Mouse (Mus musculus) cerebellum, adult 11-12 months (tissue): ENCODE measurements around the gene Csgalnact2.
A peak's percentile ranks its signal among the peaks of the same experiment; 100 is the strongest.

Source experiments
- DNase-seq: peaks from one replicate; pipeline ENCODE4 v3.0.0; 2022

Csgalnact2 gene

DNA sequence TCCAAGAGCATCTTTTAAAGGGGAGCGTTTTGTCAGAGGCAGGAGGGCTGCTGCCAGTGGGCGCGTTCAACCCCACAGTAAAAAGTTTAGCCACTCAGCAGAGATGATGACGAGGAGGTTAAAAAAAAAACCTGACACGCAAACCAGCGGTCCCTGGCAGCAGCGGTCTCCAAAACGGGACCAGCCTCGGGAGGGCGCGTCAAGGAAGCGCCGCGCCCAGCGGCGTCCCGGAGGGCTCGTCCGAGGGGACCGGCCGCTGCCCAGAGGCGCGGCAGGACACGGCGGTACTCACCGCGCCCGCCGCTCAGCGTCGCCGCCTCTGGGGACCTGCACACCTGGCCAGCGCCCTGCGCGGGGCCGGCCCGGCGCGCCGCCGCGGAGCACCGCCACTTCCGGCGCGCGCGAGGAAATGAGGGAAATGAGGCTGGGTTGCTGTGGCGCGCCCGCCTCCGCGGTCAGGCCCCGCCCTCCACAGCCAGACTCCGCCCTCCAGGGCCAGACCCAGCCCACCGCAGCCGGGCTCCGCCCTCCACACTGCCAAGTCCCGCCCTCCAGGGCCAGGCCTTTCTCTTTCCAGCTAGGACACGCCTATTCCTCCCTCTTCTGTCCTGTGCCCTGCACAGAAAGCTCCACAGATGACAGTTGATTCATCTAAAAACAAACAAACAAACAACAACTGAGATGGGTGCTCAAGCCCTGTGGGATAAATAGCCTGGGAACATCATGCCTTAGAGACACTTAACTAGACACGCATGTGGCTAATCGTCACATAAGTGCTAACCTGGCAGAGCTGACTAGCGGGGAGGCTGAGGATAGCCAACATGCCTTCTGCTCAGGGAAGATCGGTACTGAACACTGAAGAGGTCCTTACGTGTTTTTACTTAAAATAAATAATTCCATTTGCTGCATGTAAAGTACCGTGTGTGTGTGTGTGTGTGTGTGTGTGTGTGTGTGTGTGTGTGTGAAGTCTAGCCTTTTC lies at the start of gene Csgalnact2:
TSS of gene Csgalnact2 (minus strand) at position 410 of the 979 bp plus-strand sequence.
- DNase-seq = peak; percentile 89

DNA sequence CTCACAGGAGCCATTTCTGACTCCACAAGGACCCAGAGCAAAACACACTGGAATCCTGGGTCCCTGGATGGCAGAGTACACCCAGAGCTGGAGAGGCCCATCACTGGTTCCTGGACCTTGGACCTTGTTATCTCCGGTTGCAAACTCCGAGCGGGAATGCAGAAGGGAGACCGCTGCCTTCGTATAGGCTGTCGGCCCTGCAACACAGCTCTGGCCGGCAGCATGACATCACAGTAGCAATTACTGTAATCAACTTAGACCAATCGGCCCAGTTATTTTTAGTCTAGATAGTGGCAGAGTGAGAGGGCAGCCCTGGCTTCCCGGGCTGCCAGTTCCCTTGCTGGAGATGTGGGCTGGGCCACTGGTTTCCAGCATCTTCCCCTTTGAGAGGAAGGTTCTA lies 49.7 kb upstream of the Csgalnact2 start:
- DNase-seq = no peak

DNA sequence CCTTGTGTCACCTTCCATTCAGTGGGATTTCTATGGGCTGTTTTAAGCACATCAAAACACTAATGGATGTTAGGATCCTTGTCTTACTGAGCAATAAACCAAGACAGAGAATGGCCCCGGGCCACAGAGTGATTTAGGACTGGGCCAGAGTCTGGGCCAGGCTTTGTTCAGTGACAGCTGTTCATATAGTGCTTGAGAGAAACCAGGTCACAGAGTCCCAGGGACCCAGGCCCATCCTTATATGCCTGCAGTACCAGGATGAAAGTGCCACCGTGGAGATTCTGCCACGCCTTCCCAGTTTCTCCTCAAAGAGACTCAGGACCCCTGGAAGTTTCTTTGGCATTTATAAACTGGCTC lies 48.3 kb upstream of the Csgalnact2 start:
- no peak for DNase-seq

DNA sequence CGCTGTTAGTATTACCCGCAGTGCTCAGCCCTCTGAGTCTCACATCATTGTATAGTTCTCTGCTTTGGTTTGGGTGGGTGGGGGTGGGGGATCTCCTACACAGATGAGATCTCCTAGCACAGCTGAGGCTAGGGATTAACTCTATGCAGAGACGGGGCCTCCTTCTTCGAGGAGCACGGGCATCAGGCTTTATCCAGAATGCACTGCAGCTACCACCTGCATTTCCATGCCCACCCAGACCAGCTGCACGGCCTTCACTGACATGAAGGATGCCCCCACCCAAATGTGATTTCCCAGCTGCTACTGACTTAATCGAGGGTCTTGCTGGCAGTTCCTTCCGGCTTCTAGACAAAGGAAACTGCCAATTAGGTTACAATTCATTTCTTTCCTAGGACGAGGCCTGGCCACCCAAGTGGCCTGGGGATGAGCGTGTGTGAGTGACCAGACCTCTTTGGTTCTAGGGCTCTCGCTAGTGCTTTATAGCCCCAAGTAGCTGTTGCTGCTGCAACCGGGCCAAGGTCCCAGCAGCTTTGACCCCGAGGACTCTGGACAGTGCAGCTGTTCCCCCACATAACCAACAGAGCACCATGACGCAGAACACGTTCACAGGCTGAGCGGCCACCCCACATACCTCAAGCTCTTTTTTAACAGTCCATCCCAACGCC lies 47.8 kb upstream of the Csgalnact2 start:
- no peak for DNase-seq

DNA sequence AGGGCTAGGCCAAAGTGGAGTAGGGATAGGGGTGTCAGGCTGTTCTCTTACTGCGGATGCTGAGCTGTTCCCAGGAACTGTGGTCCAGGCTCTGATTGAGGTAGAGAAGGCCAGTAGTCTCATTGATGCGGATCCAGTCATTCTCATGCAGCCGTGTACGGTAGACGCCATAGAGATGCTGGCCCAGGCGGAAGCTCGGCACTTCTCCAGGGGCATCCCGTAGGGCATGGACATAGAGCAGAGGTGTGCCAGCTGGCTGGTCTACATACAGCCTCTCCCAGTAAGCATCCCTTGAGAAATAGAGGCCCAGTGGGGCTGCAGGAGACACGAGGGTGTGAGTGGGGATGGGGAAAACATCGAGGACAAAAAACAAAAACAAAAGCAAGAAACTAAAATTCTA lies 45.2 kb upstream of the Csgalnact2 start:
- DNase-seq = no peak

DNA sequence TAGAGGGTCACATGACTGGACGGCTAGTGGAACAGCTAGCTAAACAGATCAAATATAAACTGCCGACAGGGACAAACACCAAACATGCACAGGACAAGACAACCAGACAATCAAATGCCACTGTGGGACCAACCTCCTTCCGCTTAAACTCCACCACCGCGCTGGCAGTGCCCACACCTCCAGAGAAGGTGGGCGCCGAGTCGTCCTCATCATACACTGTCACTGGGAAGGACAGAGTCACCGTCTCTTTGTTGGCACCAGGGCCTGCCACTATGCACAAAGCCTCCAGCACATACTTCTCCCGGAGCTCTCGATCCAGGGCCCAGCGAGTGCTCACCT lies 41.1 kb upstream of the Csgalnact2 start:
- no peak for DNase-seq

DNA sequence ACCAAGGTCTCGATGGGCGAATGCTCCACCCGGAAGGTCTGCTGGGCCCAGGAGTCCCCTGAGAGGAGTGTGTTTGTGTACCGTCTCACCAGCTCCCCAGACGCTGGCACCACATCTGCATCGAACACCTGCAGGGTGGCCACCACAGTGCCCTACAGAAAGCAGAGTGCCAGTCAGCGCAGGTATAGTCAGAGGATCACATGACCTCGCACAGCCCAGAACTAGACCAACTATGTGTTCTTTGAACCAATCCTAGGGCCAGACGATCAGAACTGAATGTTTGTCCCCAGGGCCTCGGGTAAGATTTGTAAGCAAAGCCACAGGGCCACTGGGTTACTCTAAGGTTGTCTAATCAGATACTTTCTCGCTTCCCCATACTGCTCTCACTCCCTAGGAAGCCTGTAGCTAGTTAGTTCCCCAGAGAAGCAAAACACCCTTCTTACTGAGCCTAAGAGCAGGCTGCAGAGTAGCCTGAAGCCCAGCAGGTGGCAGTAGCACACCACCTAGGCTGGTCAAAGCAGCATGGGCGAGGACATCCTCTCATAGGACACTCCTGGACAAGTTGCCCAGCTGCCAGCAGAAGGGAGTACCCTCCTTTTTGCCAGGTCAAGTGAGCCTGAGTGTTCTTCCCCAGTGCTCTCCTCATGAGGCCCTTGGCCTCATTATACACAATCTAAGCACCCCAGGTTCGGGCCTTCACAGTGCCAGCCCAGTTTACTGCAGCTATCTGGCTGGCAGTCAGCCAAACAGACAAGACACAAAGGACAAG lies 40.6 kb upstream of the Csgalnact2 start:
- peak; percentile 57 for DNase-seq

DNA sequence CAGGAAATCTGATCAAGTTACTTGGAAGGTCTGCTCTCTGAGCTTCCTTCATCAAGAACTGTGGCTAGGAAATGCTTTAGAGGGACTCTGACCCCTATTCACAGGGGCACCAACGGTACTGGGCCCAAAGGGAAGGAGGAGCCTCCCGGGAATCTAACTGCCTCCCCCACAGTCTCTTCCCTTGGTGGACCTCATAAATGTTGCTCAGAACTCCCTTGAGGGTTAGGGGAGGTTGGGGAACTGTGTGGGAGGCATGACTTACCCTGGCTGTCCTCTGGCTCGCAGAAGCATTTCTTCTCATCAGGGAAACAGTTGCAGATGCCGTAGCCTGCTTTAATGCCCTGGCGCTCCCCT lies 35.0 kb upstream of the Csgalnact2 start:
- DNase-seq = no peak

DNA sequence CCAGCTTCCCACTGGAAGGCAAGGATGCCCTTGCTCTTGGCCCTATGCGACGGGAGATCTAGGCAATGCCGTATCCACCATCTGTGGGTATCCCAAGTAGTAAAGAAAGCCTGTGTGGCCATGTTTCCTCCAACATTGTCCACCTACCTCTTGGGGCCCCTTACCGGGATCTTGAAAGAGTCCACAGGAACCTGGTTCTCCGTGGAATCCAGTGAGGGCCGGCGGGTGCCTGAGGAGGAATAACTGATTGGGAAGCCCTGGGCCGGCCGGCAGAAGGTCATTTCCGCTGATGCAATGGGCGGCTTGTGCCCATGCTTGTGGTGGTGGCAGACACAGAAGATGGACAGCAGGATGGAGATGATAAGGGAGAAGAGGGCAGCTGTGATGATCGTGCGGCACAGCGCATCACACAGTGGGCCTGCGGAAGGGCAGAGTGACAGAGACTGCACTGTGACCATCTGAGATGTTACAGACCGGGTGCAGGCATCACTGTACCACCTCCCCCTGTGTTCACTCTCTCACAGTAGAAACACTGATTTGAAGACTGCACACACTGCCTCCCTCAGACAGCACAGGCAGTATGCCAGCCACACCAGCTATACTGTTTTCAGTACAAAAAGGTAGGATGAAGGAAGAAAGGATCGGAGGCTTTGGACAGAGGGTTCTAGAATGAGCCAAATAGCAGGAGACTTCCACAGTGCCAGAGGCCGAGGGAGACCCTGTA lies 34.5 kb upstream of the Csgalnact2 start:
- no peak for DNase-seq

DNA sequence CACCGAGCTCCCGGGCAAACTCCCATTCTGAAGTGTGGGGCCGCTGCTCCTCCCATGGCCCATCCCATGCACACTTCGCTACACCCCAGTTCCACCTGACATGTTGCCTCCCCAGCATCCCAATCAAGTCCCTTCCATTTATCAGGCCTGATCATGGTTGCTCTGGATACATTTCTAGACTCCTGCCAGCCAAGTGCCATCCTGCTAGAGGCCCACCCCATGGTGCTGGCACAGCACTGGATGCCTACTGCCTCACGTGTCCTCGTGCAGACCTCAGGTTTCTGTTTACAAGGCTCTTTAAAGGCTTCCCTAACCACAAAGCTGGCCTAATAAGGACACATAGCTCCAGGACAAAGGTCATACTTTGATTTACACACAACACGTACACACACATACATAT lies 32.4 kb upstream of the Csgalnact2 start:
- DNase-seq = no peak

DNA sequence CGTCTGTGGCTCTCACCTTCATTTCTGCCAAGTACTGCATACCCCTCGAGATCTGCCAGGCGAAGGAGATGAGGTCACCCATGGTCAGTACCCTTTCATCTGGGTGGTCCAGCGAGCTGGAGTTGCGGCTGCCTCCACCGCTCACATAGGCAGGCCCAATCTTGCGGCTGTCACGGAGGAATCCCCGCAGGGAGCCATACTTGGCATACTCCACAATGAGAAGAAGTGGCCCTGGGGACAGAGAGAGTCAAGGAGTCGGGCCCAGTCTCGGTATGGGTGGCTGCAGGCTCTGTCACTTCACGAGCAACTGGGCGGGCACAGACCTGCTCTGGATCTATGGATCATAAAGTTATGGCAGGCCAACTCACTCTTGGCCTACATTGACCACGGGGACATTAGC lies 29.2 kb upstream of the Csgalnact2 start:
- no peak for DNase-seq

DNA sequence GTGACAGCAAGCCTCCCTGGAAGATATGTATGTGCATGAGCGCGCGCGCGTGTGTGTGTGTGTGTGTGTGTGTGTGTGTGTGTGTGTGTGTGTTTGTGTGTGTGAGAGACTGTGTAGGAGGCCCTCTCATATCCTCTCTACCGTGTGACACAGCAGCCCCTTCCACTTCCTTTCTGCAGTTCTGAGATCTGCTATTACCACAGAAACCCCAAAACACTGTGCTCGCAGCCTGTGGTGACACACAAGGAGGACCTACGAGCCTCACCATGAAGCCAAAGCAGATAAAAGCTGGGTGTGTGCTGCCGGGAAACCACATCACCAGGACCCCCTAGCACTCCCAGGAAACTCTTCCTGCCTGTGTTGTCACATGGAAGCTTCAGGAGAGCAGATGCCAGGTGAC lies 28.1 kb upstream of the Csgalnact2 start:
- no peak for DNase-seq

DNA sequence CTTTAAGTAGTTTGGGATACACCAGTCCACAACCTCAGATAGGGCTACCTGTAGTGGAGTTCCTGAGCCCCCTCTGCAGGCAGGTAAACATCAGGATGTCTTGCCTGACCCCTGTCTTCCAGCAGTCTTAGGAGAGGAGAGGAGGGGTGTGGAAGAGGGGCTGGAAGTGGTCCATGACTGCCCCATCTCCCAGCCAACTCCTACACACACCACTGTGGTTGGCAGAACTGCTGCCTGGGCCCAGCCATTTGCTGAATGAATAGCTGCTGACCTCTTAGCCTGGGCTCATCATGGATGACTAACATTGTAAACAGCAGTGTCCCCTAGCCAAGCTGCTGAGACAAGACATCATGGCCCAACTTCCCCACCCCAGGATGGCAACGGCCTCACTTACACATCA lies 26.6 kb upstream of the Csgalnact2 start:
- no peak for DNase-seq

DNA sequence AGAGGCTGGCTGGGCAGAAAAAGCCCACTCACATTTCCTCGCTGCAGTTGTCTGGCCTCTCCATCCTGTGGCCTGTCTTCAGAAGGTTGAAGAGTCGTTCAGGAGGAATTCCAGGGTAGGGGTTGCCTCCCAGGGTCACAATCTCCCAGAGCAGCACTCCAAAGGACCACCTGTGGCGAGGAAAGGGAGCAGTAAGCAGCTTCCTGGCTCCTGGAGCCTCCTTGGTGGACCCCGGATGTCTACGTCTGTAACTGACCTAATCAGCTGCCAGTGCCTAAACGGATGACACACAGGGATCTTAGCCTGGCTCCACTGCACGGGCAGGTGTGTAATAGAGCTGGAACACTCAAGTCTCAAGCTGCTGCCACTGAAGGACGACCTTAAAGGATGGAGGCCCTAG lies 25.8 kb upstream of the Csgalnact2 start:
- no peak for DNase-seq

DNA sequence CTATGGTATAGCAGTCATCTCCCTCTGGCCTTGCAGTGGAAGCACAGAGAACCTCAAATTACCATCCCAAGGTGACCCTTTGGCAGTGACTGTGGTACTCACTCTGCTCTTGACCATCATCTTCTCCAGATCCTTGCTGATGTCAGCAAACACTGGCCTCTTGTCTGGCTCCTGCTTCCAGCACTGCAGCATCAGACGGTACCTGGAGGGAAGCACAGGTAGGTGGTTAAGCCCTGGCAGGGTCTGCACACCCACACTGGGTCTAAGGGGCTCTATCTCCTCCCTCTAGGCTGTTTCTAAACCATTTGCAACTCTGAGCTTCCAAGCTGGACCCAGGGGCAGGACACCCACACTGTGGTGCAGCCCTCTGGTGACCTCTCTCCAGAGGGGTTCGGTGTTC lies 24.1 kb upstream of the Csgalnact2 start:
- DNase-seq = no peak

DNA sequence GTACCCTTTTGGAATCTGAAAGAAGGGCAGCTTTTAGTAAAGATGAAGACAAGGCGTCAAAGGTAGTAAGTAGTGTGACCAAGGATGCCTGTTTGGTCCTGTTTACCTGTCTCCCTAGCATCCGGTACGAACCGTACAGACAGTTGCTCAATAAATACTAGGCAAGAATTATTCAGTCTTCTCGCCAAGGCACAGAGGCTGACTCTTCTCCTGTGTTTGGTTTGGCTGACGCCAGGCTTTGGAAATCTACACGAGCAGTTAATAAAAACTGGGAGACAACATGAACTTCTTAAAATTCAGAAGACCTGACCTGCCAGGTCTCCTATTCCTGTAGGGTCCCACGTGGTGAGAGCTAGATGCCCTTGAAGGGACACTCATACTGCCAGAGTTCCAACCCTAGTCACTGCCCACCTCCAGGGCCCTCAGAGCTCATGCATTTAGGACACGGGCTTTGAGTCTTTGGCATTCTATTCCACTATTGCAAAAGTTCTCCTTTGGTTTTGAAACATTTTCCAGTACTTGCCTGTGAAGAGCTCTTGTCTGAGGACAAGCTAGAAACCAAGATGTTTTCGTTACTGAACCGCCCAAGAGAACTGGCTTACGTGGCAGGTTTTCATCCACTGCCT lies 23.6 kb upstream of the Csgalnact2 start:
- no peak for DNase-seq

DNA sequence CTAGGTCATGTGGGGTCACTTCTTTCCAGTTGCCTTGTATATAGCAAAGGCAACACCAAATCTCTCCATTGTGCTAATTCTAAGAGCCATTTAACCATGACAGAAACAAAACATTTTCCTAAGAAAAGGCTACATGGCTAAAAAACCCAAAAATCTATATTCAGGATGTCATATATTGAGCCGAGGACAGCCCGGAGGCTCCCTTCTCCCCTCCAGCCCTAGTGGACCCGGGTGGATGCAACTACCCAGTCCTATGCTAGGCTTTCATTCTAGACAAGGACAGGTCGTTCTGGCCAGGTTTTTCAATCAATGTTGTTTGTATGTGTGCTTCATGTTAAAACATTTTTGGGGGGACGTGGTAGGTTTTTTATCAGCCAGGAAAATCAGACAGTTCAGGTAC lies 14.2 kb upstream of the Csgalnact2 start:
- no peak for DNase-seq

DNA sequence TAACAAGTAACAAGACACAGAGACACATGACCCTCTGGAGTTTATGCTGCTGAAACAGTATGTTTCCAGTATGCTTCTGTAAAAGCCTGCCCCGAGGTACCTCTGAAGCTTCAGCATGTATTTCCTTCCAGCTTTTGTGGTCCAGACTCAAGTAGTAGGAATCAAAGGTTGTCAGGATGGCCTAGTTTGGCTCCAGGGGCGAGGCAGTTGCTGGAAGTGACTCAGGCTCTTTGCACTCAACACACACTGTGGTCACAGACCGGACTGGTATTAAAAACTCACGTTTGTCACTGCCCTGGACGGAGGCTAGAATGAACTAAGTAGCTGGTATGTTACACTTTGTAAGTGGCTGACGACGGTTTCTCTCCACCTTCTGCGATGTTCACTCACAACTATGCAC lies 12.0 kb upstream of the Csgalnact2 start:
- DNase-seq = no peak

DNA sequence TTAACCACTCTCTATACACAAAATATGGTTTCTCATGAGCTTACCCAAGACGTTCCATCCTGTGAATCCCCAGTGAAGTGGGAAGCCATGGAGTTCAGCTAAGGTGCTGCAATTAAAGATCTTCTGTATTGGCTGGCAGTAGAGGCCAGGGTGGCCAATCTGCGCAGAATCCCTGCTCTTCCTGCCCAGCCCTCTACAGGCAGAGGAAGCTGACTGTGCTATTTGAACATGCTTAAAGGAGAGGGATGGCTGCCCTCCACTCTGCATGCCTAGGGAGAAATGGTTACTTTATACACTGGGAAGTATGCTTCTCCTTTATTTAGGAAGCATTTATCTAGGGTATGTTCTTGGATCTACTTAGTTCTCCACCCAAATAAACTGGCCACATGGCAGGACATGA lies 11.6 kb upstream of the Csgalnact2 start:
- DNase-seq = no peak

DNA sequence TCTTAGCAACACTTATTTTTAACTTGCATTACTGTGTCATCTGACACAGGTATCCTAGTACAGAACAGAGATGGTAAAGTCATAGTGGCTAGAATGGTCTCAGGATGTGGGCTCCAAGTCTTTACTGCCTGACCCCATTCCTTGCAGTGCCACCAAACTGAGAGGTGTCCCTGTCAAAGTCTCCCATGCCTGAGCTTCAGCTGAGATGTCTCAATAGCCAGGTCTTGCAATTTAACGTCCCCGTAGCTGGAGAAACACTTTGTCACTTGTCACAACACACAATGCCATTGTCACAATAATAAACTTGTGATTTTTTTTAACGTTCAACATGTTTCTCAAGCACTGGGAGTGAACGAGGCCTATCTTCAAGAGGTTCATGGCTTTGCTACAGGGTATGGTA lies 11.2 kb upstream of the Csgalnact2 start:
- DNase-seq = no peak

DNA sequence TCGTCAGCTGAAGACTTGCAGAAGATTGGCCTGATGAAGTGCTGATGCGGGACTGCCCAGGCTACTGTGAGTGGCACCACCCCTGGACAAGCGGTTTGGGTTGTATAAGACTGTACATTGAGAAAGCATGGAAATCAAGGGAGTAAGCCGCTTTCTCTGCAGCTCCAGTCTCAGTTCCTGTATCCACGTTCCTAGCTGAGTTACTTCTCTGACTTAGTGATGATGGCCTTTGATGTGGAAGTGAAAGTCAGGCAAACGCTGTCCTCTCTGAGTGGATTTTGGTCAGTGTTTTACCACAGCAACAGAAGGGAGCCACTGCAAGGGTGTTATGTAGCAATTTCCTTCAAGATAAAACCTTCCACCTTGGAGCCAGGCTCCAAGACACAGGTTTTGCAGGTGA lies 2.0 kb upstream of the Csgalnact2 start:
- DNase-seq = no peak

DNA sequence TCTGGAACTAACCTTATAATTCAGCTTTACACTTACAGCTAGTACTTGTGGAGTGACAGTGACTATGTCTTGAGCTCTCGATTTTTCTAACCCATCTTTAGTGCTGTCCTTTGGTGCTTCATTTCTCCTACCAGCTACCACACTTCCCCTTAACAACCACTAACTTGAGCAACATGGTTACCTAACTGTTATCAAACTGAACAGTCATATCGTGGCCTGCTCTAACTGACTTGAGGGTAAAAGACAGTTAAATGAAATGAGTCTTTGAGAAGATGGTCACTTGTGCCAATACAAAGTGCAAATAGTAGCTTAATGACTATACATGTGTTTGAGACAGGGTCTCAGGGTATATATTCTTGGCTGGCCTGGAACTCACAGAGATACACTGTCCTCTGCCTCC lies 1.8 kb downstream of the Csgalnact2 start:
- DNase-seq = no peak

DNA sequence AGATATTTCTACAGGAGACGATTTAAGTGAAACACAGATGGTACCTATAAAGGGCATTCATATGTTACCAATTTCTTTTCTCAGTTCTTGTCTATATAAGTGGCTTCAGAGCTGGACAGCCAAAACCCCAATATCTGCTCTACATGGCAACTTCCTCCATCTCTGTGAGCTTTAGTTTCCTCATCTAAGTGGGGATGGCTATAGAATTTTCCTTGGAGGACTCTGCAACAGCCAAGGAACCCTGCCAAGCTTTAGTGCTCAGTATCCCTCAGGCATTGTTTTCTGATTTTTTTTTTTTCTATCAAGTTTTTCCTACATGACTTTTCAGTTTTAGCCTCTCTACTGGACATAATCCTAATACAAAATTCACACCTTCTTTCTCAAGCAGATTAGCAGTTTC lies 4.5 kb downstream of the Csgalnact2 start:
- no peak for DNase-seq
